Mouse (Mus musculus) E14TG2a.4 (cell line): ENCODE results near the gene Hba-x.

Source experiments
- CTCF ChIP-seq: conservative IDR thresholded peaks from 2 replicates; pipeline ENCODE4 v1.5.1; 2014; ENCODE audit warnings: low read length
- POU5F1 ChIP-seq: IDR thresholded peaks from 2 replicates; pipeline ENCODE4 v1.6.1; 2014; ENCODE audit warnings: low read length, borderline replicate concordance

- TF ChIP-seq CTCF (no peak), POU5F1 (no peak)
Measured at GRCm38 (mm10) chr11:32244617-32245016, 31.6 kb upstream of the Hba-x start.
